Mouse (Mus musculus) bone marrow macrophage, adult 2 months (primary cell): ENCODE measurements around the gene Cdk19.

ENCODE experiments used
- CTCF ChIP-seq: IDR thresholded peaks from 2 replicates; pipeline ENCODE4 v1.5.1; 2012; ENCODE audit warnings: low read depth, mild to moderate bottlenecking, low read length, moderate library complexity
- POLR2A ChIP-seq: IDR thresholded peaks from 2 replicates; pipeline ENCODE4 v1.6.1; 2012; ENCODE audit warnings: mild to moderate bottlenecking, low read depth, low read length, borderline replicate concordance

DNA sequence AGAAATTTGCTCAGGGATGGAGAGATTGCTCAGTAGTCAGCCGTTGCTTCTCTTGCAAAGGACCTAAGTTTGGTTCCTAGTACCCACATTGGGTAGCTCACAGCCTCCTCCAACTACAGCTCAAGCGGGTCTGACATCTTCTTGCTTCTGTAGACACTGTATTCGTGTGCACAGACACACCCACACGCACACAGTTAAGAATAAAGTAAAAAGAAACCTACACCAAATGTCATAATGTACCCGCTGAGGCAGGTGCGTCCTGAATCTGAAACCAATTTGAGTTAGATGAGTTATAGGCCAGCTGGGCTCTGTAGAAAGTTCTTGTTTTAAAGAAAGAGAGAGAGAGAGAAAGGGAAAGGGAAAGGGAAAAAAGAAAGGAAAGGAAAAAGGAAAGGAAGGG, 110.2 kb downstream of the Cdk19 start:
- TF ChIP-seq POLR2A (no peak), CTCF (no peak)
